Mouse (Mus musculus) spleen, adult 2 months (tissue): ENCODE results near the gene Mrps23. TPM values are rescaled to one million over a fixed set of nuclear protein-coding genes. Genes with fewer than 3 reads are reported as not detected.
A peak's percentile ranks its signal among the peaks of the same experiment; 100 is the strongest.

Source experiments
- DNase-seq, 2 experiments: peaks; one replicate each; pipeline versions ENCODE4 v3.0.0 to v3.0.0-alpha.2; 2012 to 2021; ENCODE audit warnings: low spot score in 2 of 2, low read depth in 1 of 2
- H3K27ac ChIP-seq: fragments of 200-500 bp; 2 replicates; pipeline ENCODE4 v1.5.1; 2012; ENCODE audit warnings: low read length, inconsistent platforms; ENCODE audit not compliant: insufficient read depth
- H3K27me3 ChIP-seq: fragments of 200-500 bp; 2 replicates; pipeline ENCODE4 v1.6.1; 2012; ENCODE audit warnings: mild to moderate bottlenecking, moderate library complexity, low read length, inconsistent platforms; ENCODE audit not compliant: control insufficient read depth, insufficient read depth
- H3K36me3 ChIP-seq: fragments of 200-500 bp; 2 replicates; pipeline ENCODE4 v1.6.1; 2012; ENCODE audit warnings: mild to moderate bottlenecking, low read length, inconsistent platforms; ENCODE audit not compliant: control insufficient read depth, insufficient read depth
- H3K4me1 ChIP-seq: fragments of 200-500 bp; 2 replicates; pipeline ENCODE4 v1.6.1; 2011; ENCODE audit warnings: inconsistent platforms; ENCODE audit not compliant: control insufficient read depth, insufficient read depth, insufficient read length
- H3K4me3 ChIP-seq: fragments of 200-500 bp; 2 replicates; pipeline ENCODE4 v1.5.1; 2011; ENCODE audit warnings: mild to moderate bottlenecking, inconsistent platforms; ENCODE audit not compliant: insufficient read depth, insufficient read length; ENCODE audit errors: extremely low read depth
- CTCF ChIP-seq: fragments of 200-500 bp; IDR thresholded peaks from 2 replicates; pipeline ENCODE4 v1.5.1; 2011; ENCODE audit warnings: mild to moderate bottlenecking, inconsistent platforms; ENCODE audit not compliant: insufficient read depth, insufficient read length, insufficient replicate concordance; ENCODE audit errors: extremely low read depth
- POLR2A ChIP-seq: fragments of 200-500 bp; IDR thresholded peaks from 2 replicates; pipeline ENCODE4 v1.6.1; 2011; ENCODE audit warnings: low read depth, low read length, inconsistent platforms
- WGBS: fragments of 180-500 bp; shearing (Covaris S2); methylation state at CpG from one replicate; pipeline ENCODE4 v1.1.7; 2018; 5-methylcytosine and 5-hydroxymethylcytosine counted together
- polyA plus RNA-seq: library from polyadenylated mRNA; depleted of rRNA; stranded (reverse); fragments of >200 nt; gene quantifications from 2 replicates; pipeline ENCODE4 v1.2.3, GENCODE M21; 2012

The Mrps23 gene
- polyA plus RNA-seq, 1 experiment = 30.0 TPM

DNA sequence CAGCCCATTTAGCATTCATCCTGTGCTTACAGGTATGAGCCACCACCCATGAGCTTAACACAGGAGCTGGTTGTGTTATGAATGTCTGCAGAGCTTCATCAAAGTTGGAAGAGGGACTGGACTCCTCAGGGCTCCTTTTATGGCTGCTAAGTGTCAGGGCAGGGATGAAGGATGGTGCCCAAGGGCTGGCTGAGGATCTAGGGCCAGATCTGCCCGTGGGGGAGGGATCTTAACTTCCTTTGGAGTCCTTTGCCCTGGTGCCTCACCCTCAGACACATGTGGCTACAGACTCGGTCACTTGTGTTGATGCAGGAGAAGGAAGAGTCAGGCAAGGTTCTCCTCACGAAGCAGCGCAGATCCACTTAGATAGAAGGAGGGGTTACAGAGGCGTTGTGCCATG lies 43.9 kb upstream of the Mrps23 start:
- Histone ChIP-seq H3K4me3 (no peak overlapping the region), H3K27ac (no peak overlapping the region), H3K36me3 (no peaks in the 10 kb centered on the region), H3K4me1 (peaks cover 5% of the 10 kb centered on the region; the same call in 1 of the 2 replicates), H3K27me3 (no peaks in the 10 kb centered on the region)
- DNase-seq = no peak
- TF ChIP-seq POLR2A = no peak
- TF ChIP-seq CTCF = no peak
- WGBS = 76% methylated on average over 5 of the region's 5 CpGs

DNA sequence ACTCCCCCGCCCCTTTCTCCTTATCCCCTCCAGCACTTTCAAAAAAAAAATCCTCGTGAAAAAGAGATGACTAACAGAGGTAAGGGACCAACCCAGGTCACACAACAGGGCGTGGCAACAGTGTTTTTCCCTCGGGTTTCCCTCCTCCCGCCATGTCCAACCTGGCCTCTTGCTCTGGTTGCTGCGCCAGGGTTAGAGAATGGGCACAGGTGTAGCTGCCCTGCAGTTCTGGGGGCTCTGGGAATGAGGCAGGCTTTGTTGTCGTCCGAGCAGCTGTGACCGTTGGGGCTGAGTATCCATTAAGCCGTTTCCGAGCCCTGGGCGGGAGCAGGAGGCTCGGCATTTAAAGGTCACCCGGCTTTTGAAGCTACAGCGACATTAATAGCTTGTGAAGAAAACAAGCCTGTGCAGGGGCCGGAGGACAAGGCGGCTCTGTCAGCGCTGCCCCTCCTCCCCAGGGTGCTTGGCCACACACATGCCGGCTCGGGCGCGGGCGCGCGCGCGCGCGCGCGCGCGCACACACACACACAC lies 43.1 kb upstream of the Mrps23 start:
- WGBS = 7% methylated on average over 18 of the region's 33 CpGs
- no peak for DNase-seq
- H3K4me3 ChIP-seq = peak overlapping the region; percentile 49; the same call in 1 of the 2 replicates
- peaks cover 5% of the 10 kb centered on the region; the same call in 1 of the 2 replicates for H3K4me1 ChIP-seq
- peak overlapping the region; percentile 76 for H3K27ac ChIP-seq
- no peaks in the 10 kb centered on the region for H3K27me3 ChIP-seq
- TF ChIP-seq POLR2A (no peak), CTCF (no peak)
- no peaks in the 10 kb centered on the region for H3K36me3 ChIP-seq

DNA sequence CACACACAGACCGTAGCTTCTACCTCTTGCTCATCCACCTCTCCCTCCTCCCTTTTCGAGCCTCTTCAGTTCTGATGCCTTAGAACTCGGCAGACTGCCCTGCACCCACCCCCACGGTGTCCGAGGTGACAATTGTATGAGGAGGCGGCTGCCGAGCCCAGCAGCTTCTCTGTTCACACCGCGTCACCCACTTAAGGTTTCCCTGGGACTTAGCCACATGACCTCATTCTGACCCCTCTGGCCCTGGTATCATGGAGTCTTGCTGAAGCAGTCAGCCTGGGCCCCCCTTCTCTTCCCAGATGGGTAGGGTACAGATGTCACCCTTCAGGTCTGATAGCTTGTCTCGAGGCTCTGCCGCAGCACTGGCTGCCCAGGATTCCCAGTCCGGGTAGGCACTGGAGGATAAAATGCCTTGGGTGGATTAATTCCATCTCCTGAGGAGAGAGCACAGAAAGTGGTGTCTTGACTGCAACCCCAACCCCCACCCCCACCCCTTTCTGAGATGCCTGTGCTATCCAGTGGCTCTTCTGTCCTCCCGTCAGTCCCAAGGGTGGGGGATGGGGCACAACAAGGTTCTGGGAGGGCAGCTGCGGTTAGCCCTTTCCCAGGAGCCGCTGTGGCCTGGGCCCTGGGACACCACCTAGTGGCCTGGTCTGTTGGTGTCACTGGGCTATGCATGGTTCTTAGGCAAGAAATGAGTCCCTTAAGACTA lies 42.4 kb upstream of the Mrps23 start:
- TF ChIP-seq POLR2A = no peak
- peak; percentile 86 for TF ChIP-seq CTCF
- WGBS = 1% methylated on average over 14 of the region's 15 CpGs
- peak overlapping the region; percentile 15; the same call in 1 of the 2 replicates for H3K27ac ChIP-seq
- peaks cover 5% of the 10 kb centered on the region; the same call in 1 of the 2 replicates for H3K4me1 ChIP-seq
- H3K27me3 ChIP-seq = no peaks in the 10 kb centered on the region
- no peaks in the 10 kb centered on the region for H3K36me3 ChIP-seq
- peak overlapping the region; percentile 49; the same call in 1 of the 2 replicates for H3K4me3 ChIP-seq
- DNase-seq = peak; percentile 32 to 81

DNA sequence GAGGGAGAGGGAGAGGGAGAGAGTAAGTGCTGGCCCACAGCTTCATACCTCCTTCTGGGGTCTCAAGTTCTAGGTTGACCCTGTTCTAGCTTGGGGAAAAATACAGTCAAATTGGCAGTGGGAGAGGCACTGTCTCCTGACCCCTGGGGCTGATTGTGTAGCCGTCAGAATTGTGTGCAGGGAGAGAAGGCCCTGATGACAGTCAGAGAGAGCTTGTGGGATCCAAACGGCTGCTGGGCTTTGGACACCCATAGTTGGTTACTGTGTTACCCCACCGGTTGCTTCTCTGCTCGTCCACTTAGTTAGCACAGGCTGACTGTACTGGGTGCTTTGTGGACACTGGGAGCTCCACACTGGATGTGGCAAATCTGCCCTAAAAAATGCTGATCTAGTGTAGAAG lies 41.4 kb upstream of the Mrps23 start:
- Histone ChIP-seq H3K27ac (no peak overlapping the region), H3K4me1 (peaks cover 5% of the 10 kb centered on the region; the same call in 1 of the 2 replicates), H3K27me3 (no peaks in the 10 kb centered on the region), H3K4me3 (no peak overlapping the region), H3K36me3 (no peaks in the 10 kb centered on the region)
- no peak for DNase-seq
- TF ChIP-seq POLR2A (no peak), CTCF (no peak)
- WGBS = 66% methylated on average over 4 of the region's 4 CpGs

DNA sequence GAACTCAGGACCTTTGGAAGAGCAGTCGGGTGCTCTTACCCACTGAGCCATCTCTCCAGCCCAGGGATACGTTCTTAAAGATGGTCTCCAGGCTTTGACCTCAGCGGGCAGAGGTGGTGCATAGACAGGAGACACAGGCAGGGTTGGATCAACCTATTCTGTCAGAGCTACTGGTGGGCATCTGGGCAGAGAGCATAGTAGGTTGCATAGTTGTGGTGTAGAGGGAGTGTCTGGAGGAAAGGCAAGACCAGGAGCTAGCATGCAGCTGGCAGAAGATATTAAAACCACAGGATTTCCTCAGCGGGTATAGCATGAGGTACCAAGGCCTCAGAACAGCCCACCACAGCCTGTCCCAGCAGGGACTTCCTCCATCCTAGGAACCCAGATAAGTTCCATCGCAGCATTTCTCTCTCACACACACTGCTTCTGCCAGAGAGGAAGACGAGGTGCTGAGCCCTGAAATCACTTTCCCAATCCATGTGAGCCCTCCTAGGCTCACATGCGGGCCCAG lies 39.9 kb upstream of the Mrps23 start:
- DNase-seq = no peak
- WGBS = 19% methylated on average over 7 of the region's 7 CpGs
- no peaks in the 10 kb centered on the region for H3K36me3 ChIP-seq
- peaks cover 5% of the 10 kb centered on the region; the same call in 1 of the 2 replicates for H3K4me1 ChIP-seq
- no peak overlapping the region for H3K4me3 ChIP-seq
- TF ChIP-seq POLR2A (no peak), CTCF (no peak)
- no peaks in the 10 kb centered on the region for H3K27me3 ChIP-seq
- peak overlapping the region; percentile 37; the same call in 1 of the 2 replicates for H3K27ac ChIP-seq

DNA sequence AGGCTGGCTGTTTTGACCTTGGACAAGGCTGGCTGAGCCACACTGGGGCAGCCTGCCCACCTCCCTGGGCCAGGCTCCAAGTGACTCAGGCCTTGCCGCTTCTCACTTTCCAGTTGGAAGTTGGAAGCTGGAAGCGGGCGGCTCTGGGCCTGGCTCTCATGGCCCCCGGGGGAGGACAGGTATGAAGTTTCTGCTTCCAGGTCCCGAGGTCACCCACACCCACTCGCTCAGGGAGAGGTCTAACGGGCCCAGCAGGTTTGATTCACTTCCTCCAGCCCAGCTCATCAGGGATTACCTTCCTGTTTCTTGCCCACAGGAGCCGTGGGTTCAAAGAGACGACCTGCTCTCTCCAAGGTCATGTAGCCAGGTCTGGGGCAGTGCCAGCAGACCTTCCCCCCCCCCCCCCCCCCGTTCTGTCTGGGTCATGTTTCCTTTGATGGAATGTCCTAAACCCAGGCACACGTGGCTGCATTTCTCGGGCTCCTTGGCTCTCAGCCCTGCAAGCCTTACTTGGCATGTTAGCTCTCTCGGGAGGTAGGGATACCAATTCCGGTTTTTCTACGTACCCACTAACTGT lies 39.3 kb upstream of the Mrps23 start:
- Histone ChIP-seq H3K27me3 (no peaks in the 10 kb centered on the region), H3K4me1 (peaks cover 5% of the 10 kb centered on the region; the same call in 1 of the 2 replicates), H3K27ac (peak overlapping the region; percentile 37; the same call in 1 of the 2 replicates), H3K4me3 (no peak overlapping the region), H3K36me3 (no peaks in the 10 kb centered on the region)
- no peak for DNase-seq
- TF ChIP-seq CTCF (no peak), POLR2A (no peak)
- 15% methylated on average over 15 of the region's 15 CpGs for WGBS
